Mouse (Mus musculus) megakaryocyte, embryonic 14.5 days (primary cell): Measurements from ENCODE around the gene Clcn6.

Source experiments
- FLI1 ChIP-seq: IDR thresholded peaks from 2 replicates; pipeline ENCODE4 v1.6.1; 2012; ENCODE audit warnings: low read length, inconsistent platforms, mixed read lengths
- GATA1 ChIP-seq: IDR thresholded peaks from 3 replicates; pipeline ENCODE4 v1.6.1; 2012; ENCODE audit warnings: mixed read lengths, low read length, inconsistent platforms, borderline replicate concordance

GRCm38 (mm10) chr4:148069602-148070218 is 31.1 kb upstream of the Clcn6 start:
- TF ChIP-seq GATA1 (no peak), FLI1 (no peak)
